In the genomic region with DNA sequence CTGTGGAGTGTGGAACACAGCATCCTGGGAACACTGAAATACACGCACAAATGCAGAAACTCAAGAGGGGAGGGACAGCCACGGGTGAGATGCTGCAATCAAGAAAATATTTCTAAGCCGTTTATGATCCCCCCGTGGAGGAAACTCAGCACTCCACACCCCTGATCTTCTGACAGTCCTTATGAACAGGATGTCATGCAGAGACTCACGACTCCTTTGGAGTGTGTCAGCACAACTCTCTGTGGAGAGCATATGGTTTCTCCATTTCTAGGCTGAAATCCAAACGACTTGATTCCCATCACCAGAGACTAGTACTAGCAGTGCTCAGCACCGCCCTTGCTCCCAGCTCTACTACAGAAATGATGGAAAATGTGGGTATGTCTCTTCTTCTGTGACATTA, we compare ENCODE assay signal across 12 mouse cellular contexts. TPM values are rescaled to one million over a fixed set of nuclear protein-coding genes. Genes with fewer than 3 reads are reported as not detected.
DNase-seq lines count a peak whose midpoint lies in the region; ATAC-seq and TF ChIP-seq lines count a peak whose summit lies in the region.
"Had no signal": no experiment of that assay in that cellular context is flagged by ENCODE, and none has a peak within 500 bp of the region (broad histone marks: within the 10 kb centered on the region; RNA-seq: fewer than 3 reads in every experiment).

No protein-coding gene starts in this region.

- no peaks in the 10 kb centered on the region for H3K9me3 ChIP-seq in embryonic facial prominence, embryonic 13.5 days
- H3K9me3 ChIP-seq in embryonic facial prominence, embryonic 10.5 days, result no peaks in the 10 kb centered on the region
- H3K9me3 ChIP-seq in hindbrain, embryonic 15.5 days, result no peaks in the 10 kb centered on the region
- no peaks in the 10 kb centered on the region for H3K9me3 ChIP-seq in hindbrain, embryonic 10.5 days
- no peaks in the 10 kb centered on the region for H3K9me3 ChIP-seq in midbrain, postnatal 0 days (ENCODE audit: low read length)
- H3K9me3 ChIP-seq in midbrain, embryonic 11.5 days (ENCODE audit: control insufficient read depth, low read length), result no peaks in the 10 kb centered on the region
- H3K9me3 ChIP-seq: G1E had no signal

- TF ChIP-seq POLR2A in olfactory bulb, adult 2 months (IDR thresholded peaks at IDR 0.05; ENCODE audit: insufficient read depth, low read depth, low read length), result no peak

- peaks cover 31% of the 10 kb centered on the region for H3K4me1 ChIP-seq in embryonic facial prominence, embryonic 13.5 days
- peaks cover 11% of the 10 kb centered on the region for H3K4me1 ChIP-seq in embryonic facial prominence, embryonic 10.5 days
- no peaks in the 10 kb centered on the region for H3K4me1 ChIP-seq in hindbrain, embryonic 15.5 days (replicated peaks)
- peaks cover 4% of the 10 kb centered on the region; the same call in 1 of the 2 replicates for H3K4me1 ChIP-seq in hindbrain, embryonic 10.5 days (replicated peaks)
- no peaks in the 10 kb centered on the region for H3K4me1 ChIP-seq in midbrain, postnatal 0 days (ENCODE audit: insufficient read depth, low read length)
- H3K4me1 ChIP-seq in midbrain, embryonic 11.5 days (ENCODE audit: control insufficient read depth, insufficient read depth, low read length), result no peaks in the 10 kb centered on the region
- peaks cover 11% of the 10 kb centered on the region; the same call in 1 of the 2 replicates for H3K4me1 ChIP-seq in olfactory bulb, adult 2 months (ENCODE audit: control insufficient read depth, insufficient read depth, low read length)

- WGBS in embryonic facial prominence, embryonic 13.5 days, result 44% methylated on average over 7 of the region's 7 CpGs
- 87% methylated on average over 7 of the region's 7 CpGs for WGBS in embryonic facial prominence, embryonic 10.5 days
- 54% methylated on average over 7 of the region's 7 CpGs for WGBS in hindbrain, embryonic 15.5 days
- WGBS in hindbrain, embryonic 10.5 days, result 85% methylated on average over 7 of the region's 7 CpGs
- WGBS in midbrain, postnatal 0 days, result 79% methylated on average over 7 of the region's 7 CpGs
- WGBS in midbrain, embryonic 11.5 days, result 81% methylated on average over 7 of the region's 7 CpGs
- 42% methylated on average over 7 of the region's 7 CpGs for WGBS in olfactory bulb, adult 2 months

- no peak for DNase-seq in embryonic facial prominence, embryonic 10.5 days (ENCODE audit: low spot score)
- no peak for DNase-seq in hindbrain, embryonic 10.5 days (ENCODE audit: low spot score)
- peak; percentile 65 for DNase-seq in midbrain, postnatal 0 days (ENCODE audit: low spot score)
- DNase-seq in midbrain, embryonic 11.5 days (ENCODE audit: low spot score, missing footprints), result no peak
- no peak for DNase-seq in spleen, postnatal 36 days (ENCODE audit: low spot score in 2 of 2)
- DNase-seq: adrenal gland, adult 2 months; kidney, adult 11 months; lung, postnatal 10 days had no signal

- peaks cover 85% of the 10 kb centered on the region for H3K36me3 ChIP-seq in embryonic facial prominence, embryonic 13.5 days
- peaks cover 98% of the 10 kb centered on the region for H3K36me3 ChIP-seq in embryonic facial prominence, embryonic 10.5 days (replicated peaks)
- H3K36me3 ChIP-seq in hindbrain, embryonic 15.5 days, result peaks cover 40% of the 10 kb centered on the region
- peaks cover 92% of the 10 kb centered on the region for H3K36me3 ChIP-seq in hindbrain, embryonic 10.5 days
- peaks cover 46% of the 10 kb centered on the region for H3K36me3 ChIP-seq in midbrain, postnatal 0 days (ENCODE audit: insufficient read depth, low read length)
- peaks cover 5% of the 10 kb centered on the region; the same call in 1 of the 2 replicates for H3K36me3 ChIP-seq in midbrain, embryonic 11.5 days (ENCODE audit: control insufficient read depth, insufficient read depth, low read length)

- no peak overlapping the region for H3K4me3 ChIP-seq in embryonic facial prominence, embryonic 13.5 days
- H3K4me3 ChIP-seq in embryonic facial prominence, embryonic 10.5 days, result no peak overlapping the region
- no peak overlapping the region for H3K4me3 ChIP-seq in hindbrain, embryonic 15.5 days
- H3K4me3 ChIP-seq in hindbrain, embryonic 10.5 days, result no peak overlapping the region
- H3K4me3 ChIP-seq in midbrain, postnatal 0 days (ENCODE audit: low read depth, low read length), result no peak overlapping the region
- H3K4me3 ChIP-seq in midbrain, embryonic 11.5 days (ENCODE audit: low read depth, low read length), result no peak overlapping the region
- H3K4me3 ChIP-seq in olfactory bulb, adult 2 months (ENCODE audit: insufficient read depth, low read depth, low read length), result no peak overlapping the region

- TF ChIP-seq CTCF in midbrain, postnatal 0 days (IDR thresholded peaks at IDR 0.05), result no peak
- TF ChIP-seq CTCF in olfactory bulb, adult 2 months (IDR thresholded peaks at IDR 0.05; ENCODE audit: insufficient read depth, low read depth, low read length), result no peak

- H3K4me2 ChIP-seq in embryonic facial prominence, embryonic 13.5 days, result no peak overlapping the region
- no peak overlapping the region for H3K4me2 ChIP-seq in hindbrain, embryonic 15.5 days
- no peak overlapping the region for H3K4me2 ChIP-seq in midbrain, postnatal 0 days (ENCODE audit: low read depth, low read length, poor library complexity, severe bottlenecking)
- H3K4me2 ChIP-seq in midbrain, embryonic 11.5 days, result no peak overlapping the region

- no peak overlapping the region for H3K9ac ChIP-seq in embryonic facial prominence, embryonic 13.5 days
- H3K9ac ChIP-seq in hindbrain, embryonic 15.5 days, result no peak overlapping the region
- H3K9ac ChIP-seq in midbrain, postnatal 0 days (replicated peaks; ENCODE audit: low read length, poor library complexity, severe bottlenecking), result no peak overlapping the region
- H3K9ac ChIP-seq in midbrain, embryonic 11.5 days (ENCODE audit: low read length), result no peak overlapping the region

- H3K27me3 ChIP-seq in embryonic facial prominence, embryonic 13.5 days, result no peaks in the 10 kb centered on the region
- no peaks in the 10 kb centered on the region for H3K27me3 ChIP-seq in embryonic facial prominence, embryonic 10.5 days (replicated peaks; ENCODE audit: low read depth, poor library complexity, severe bottlenecking)
- no peaks in the 10 kb centered on the region for H3K27me3 ChIP-seq in hindbrain, embryonic 15.5 days
- no peaks in the 10 kb centered on the region for H3K27me3 ChIP-seq in hindbrain, embryonic 10.5 days (ENCODE audit: insufficient read depth, poor library complexity, severe bottlenecking)
- H3K27me3 ChIP-seq in midbrain, postnatal 0 days (ENCODE audit: insufficient read depth, low read length), result no peaks in the 10 kb centered on the region
- no peaks in the 10 kb centered on the region for H3K27me3 ChIP-seq in midbrain, embryonic 11.5 days (ENCODE audit: control insufficient read depth, insufficient read depth, low read length)

- ATAC-seq in embryonic facial prominence, embryonic 13.5 days (ENCODE audit: insufficient number of reproducible peaks, insufficient read depth, low FRiP score, low TSS enrichment, low read depth), result no peak
- peak; percentile 52; the same call in 1 of the 2 replicates for ATAC-seq in hindbrain, embryonic 15.5 days (ENCODE audit: low FRiP score, low read depth)
- ATAC-seq in midbrain, postnatal 0 days (ENCODE audit: low FRiP score), result no peak
- ATAC-seq in midbrain, embryonic 11.5 days (ENCODE audit: low FRiP score), result no peak

- peak overlapping the region; percentile 72 for H3K27ac ChIP-seq in embryonic facial prominence, embryonic 13.5 days
- no peak overlapping the region for H3K27ac ChIP-seq in embryonic facial prominence, embryonic 10.5 days (replicated peaks)
- no peak overlapping the region for H3K27ac ChIP-seq in hindbrain, embryonic 15.5 days (replicated peaks)
- H3K27ac ChIP-seq in hindbrain, embryonic 10.5 days, result no peak overlapping the region
- no peak overlapping the region for H3K27ac ChIP-seq in midbrain, postnatal 0 days (ENCODE audit: low read depth, low read length)
- H3K27ac ChIP-seq in midbrain, embryonic 11.5 days (ENCODE audit: low read depth, low read length), result no peak overlapping the region
- peak overlapping the region; percentile 0; the same call in 1 of the 2 replicates for H3K27ac ChIP-seq in olfactory bulb, adult 2 months (ENCODE audit: insufficient read depth, low read depth, low read length)

RNA-seq across cellular contexts. Expression of a gene that starts 42.6 kb away (rescaled TPM):
- 0.58 TPM in 1 of 2 replicates, not detected in the other for polyA plus RNA-seq in embryonic facial prominence, embryonic 13.5 days (2015; fragmentation: Nextera tagmentation; extraction: Ambion mirVana)
- not detected in 2 replicates for polyA plus RNA-seq in embryonic facial prominence, embryonic 10.5 days (2016; fragmentation: Nextera tagmentation; extraction: Ambion mirVana)
- not detected in 2 replicates for polyA plus RNA-seq in hindbrain, embryonic 15.5 days (2015; fragmentation: Nextera tagmentation; extraction: Ambion mirVana)
- polyA plus RNA-seq in hindbrain, embryonic 10.5 days (2016; fragmentation: Nextera tagmentation; extraction: Ambion mirVana), result not detected in 2 replicates
- not detected in 2 replicates for total RNA-seq in midbrain, postnatal 0 days (2014; rRNA removed)
- not detected in 2 replicates for polyA plus RNA-seq in midbrain, postnatal 0 days (2015; fragmentation: Nextera tagmentation; extraction: Ambion mirVana)
- not detected in 2 replicates for polyA plus RNA-seq in midbrain, embryonic 11.5 days (2014; fragmentation: Nextera tagmentation; extraction: Ambion mirVana)
- polyA plus RNA-seq in olfactory bulb, adult 2 months (2012; ENCODE audit: insufficient read depth, insufficient read length, low replicate concordance, missing spikeins), result not detected in 2 replicates
- total RNA-seq: G1E had no signal

RNA-seq across cellular contexts. Expression of a gene that starts 51.2 kb away (rescaled TPM):
- polyA plus RNA-seq in embryonic facial prominence, embryonic 13.5 days (2015; fragmentation: Nextera tagmentation; extraction: Ambion mirVana), result 27.9 and 35.4 TPM in 2 replicates
- 25.9 and 27.2 TPM in 2 replicates for polyA plus RNA-seq in embryonic facial prominence, embryonic 10.5 days (2016; fragmentation: Nextera tagmentation; extraction: Ambion mirVana)
- 9.1 and 10.2 TPM in 2 replicates for polyA plus RNA-seq in hindbrain, embryonic 15.5 days (2015; fragmentation: Nextera tagmentation; extraction: Ambion mirVana)
- polyA plus RNA-seq in hindbrain, embryonic 10.5 days (2016; fragmentation: Nextera tagmentation; extraction: Ambion mirVana), result 17.3 and 20.8 TPM in 2 replicates
- total RNA-seq in midbrain, postnatal 0 days (2014; rRNA removed), result 31.7 and 44.2 TPM in 2 replicates
- 5.0 and 5.4 TPM in 2 replicates for polyA plus RNA-seq in midbrain, postnatal 0 days (2015; fragmentation: Nextera tagmentation; extraction: Ambion mirVana)
- polyA plus RNA-seq in midbrain, embryonic 11.5 days (2014; fragmentation: Nextera tagmentation; extraction: Ambion mirVana), result 13.3 and 14.9 TPM in 2 replicates
- 51.4 TPM in 1 of 2 replicates, not detected in the other for polyA plus RNA-seq in olfactory bulb, adult 2 months (2012; ENCODE audit: insufficient read depth, insufficient read length, low replicate concordance, missing spikeins)

Comparison
In these comparisons a context has a peak if more than half of its experiments do, and no peak if none do; other contexts are left out.
1. H3K27ac ChIP-seq: peak in embryonic facial prominence, embryonic 13.5 days (single experiment) and olfactory bulb, adult 2 months (single experiment); none in embryonic facial prominence, embryonic 10.5 days (single experiment), hindbrain, embryonic 15.5 days (single experiment), hindbrain, embryonic 10.5 days (single experiment), midbrain, postnatal 0 days (single experiment) and midbrain, embryonic 11.5 days (single experiment).